Mouse (Mus musculus) embryo, embryonic 10.5 days (tissue): ENCODE measurements around the gene Galntl6.

Source experiments
- DNase-seq: peaks from one replicate; pipeline ENCODE4 v3.0.0-alpha.2; 2015; ENCODE audit warnings: low spot score

The Galntl6 gene

DNA sequence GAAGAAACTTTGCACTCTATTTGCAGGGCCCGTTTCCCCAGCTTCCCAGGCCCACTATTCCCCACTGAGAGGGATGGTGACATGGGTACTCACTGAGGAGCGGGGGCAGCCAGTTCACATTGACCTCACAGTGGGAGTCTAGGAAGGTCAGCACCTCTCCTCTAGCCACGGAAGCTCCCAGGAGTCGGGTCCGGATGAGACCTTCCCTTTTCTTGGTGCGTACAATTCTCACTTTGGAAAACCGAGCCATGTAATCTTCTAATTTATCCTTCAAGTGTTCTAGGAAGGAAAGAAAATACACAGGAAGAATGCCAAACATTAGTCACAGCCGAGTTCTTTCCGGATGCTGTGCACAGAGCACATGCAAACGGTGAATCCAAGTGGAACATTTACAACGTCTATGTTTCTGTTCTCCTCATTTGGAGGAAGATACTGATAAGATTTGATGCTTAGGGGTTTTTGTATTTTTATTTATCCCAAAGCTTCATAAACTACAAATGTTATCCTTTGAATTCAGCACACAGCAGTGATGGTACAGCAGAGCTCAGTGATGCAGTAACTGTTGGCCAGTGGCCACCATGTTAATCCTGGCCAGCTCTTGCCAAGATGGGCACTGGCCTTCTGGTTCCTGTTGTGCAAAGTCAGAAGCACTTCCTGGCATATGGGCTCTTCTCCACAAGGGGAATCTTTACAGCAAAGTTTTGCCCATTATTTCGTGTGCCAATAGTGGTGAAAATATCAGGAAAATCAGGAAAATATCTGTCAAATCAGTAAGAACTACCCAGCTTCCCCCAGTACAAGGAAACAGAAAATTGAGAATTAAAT is 949.9 kb downstream of the Galntl6 start:
- DNase-seq: peak; percentile 37

- DNase-seq: no peak
These were observed 953.3 kb downstream of the Galntl6 start for GRCm38 (mm10) chr8:57959136-57959535.

DNA sequence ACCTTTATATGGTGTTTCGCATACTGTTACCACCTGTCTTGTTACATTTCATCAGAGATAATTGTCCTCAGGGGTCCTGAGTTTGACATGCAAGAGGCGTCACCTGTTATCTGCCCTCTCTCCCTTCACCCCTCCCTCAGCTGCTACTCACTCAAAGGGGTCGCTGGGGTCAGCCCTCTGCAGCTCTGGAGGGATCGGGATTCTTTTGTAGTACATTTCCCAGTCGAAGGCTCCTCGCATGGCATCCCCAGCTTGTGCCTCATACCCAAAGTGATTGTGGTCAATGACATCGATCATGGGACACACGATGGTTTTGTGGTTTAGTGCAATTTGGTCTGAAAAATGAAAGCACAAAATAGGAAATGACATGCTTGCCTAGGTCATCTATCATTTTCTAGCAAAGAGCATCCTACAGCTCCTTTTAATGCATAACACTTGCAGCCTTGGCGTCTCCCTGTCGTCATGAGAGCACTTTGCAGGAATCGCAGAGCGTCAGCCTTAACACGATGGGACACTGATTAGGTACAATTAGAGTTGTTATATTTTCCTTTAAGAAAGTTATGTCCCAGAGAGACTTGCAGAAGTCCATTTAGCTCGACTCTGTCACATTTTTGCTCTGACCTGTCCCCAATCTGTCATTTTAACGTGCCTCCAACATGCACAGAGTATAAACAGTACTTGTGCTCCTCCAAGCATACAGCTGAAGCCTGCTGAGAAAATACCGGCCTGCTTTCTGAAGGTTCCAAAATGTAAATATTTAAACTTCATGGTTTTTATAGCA is 954.1 kb downstream of the Galntl6 start:
- peak; percentile 69 for DNase-seq

DNA sequence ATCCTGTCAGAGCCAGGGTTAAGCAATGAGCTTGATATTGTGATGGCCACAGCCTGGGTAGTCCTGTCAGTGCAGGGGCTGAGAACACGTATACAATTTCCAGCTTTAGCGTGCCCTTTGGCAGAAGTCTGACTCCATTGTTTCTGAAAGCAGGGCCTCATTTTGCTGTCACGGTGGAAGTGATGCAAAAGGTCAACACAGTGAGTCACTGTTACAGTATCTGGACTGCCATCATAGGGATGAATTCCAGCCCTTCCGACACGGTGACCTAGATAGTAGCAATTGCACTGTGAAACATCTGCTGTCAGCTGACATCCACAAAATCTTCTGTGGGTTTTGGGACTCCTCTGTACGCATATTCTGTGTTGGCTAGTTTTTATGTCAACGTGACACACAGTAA is 956.9 kb downstream of the Galntl6 start:
- DNase-seq: no peak

DNA sequence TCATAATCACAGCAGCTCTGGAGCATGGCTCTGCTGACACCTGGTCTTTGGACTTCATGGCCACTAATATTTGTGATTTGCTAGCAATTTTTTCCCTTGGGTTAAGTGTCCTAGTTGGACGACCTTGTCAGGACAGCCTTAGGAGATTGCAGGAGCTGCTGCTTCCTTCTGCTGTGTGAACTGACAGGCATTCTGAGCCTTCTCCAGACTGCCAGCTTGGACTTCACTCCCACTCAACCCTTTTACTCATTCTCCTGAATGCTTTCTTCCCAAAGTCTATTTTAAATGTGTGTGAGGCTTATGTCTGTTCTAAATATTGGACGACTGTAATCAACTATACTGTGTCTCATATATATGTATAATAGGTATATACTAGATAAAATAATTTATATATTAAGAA is 971.3 kb downstream of the Galntl6 start:
- DNase-seq: no peak

- no peak for DNase-seq
These were observed 972.5 kb downstream of the Galntl6 start for GRCm38 (mm10) chr8:57939856-57940420.

DNA sequence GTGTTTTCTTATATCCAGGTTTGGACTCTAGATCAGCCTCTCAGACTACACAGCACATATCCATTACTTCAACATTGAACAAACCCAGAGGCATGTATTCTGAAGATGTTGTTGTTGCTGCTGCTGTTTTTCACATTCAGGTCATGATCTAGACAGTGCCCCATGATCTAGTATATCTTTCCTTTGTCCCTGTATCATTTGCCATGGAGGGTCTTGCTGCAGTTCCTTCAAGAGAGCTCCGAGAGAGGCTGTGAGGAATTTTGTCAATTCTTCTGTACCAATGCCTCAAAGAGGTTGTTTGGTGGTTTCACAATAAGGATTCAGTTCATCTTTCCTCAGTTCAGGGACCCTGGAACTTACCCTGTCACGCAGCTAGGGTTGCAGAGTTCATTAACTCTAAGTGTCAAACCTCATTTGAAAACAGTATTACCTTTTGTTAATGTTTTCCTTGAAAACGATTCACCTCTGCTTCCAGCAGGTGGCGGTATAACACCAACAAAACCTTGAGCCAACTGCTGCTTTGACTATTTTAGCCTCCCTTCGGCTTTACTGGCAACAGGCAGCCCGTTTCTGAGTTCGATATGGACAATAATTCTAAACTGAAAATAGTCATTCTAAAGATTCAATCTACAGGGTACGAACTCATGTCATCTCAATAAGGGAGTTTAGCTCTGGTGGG is 973.1 kb downstream of the Galntl6 start:
- peak; percentile 82 for DNase-seq

DNA sequence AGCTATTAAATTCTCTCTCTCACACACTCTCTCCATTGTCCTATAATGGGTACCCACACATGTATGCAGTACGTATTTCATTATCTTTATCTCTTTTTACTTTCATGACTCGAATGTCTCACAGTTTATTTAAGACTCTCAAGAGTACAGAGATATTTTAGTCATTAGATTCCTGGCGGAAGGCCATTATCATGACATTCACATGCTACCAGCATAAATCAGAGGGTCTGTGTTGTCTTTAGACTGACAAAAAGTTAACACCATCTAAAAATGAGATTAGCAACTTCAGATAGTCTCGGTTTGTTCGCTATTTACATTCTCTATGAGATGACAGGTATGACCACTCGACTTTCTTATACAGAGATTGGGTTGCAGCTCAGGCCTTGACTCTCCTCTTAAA is 985.4 kb downstream of the Galntl6 start:
- DNase-seq: no peak

- DNase-seq: peak; percentile 50
These were observed 988.9 kb downstream of the Galntl6 start for GRCm38 (mm10) chr8:57923556-57923955.

DNA sequence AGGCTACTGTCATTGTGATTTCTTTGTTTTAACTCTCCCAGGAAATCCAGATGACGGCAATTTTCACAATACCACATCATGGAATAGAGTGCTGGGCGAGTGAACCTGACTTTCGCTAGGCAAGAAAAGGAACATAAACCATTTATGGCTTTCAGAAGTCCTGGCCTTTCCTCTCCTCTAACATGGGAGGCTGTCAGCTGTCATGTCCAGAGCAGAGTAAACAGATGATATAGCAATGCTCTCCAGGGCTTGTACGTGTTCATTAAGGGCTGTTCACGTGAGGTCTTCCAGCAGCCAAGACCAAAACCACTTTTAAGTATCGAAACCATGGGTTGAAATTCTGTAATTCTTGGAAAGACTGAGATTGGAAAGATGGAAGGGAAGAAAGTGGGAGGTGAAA is 989.3 kb downstream of the Galntl6 start:
- DNase-seq: no peak

DNA sequence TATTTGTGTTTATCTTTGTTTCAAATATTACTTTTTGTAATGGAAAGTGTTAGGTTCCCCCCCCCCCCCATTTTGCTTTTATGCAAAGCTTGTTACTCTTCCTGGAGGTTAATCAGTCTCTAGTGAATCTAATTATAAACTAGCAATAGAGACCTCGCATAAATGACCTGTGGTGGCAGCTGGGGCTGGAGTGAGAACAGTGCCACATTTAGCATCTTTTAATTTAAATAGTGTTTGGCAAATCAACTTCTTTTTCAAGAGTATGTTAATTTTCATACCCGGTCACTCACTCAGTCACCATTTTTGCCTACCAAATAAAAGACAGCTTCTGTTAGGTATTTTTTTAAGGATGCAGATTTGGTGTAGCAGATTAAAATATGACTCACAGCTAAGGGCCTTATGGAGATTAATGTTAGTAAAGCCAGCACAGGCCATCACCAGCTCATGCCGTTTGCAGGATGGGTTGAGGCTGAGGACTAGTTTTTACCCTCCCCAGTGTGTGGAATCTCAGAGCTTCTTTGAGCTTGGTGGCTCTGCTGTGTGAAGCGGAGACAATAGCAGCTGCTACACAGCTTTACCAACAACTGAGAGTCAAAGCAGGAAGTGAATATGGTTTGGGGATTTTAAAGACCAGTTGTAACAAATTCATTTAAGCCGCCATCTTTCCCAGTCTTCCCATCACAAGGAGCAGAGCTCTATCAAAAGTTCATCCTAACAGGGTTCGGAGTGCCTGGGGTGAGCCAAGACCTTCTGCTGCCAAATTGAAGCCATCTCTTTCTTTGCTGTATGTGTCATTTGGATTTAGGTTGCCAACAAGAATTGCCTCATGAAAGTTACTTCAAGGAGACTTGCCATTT is 990.0 kb downstream of the Galntl6 start:
- DNase-seq: no peak

DNA sequence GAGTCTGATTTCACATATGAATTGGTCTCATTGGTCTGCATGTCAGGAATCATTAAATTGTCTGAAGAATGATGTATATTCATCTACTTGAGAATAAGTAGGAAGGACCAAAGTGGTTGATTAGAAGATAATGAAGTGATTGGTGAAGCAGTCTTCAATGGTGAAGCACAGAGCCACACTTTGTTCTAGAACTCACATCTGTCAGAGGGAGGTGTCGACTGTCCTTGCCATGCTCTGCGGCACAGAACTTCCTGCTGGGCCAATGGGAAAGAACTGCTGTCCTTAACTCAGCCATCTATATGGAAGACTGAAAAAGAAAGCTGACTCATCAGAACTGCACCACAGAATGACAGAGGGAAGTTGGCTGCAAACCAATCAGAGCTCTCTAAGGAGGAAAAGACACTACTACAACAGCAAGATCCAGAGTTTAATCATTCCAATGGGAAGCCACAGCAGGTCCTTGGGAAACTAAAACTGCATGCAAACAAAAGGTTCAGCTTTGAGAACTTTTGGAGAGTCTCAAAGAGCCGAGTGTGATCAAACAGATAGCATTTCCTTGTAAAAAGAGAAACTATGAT is 992.0 kb downstream of the Galntl6 start:
- no peak for DNase-seq

- DNase-seq: peak; percentile 40
These were observed 993.5 kb downstream of the Galntl6 start for GRCm38 (mm10) chr8:57918720-57919640.

- no peak for DNase-seq
These were observed 1019.1 kb downstream of the Galntl6 start for GRCm38 (mm10) chr8:57893360-57893759.

DNA sequence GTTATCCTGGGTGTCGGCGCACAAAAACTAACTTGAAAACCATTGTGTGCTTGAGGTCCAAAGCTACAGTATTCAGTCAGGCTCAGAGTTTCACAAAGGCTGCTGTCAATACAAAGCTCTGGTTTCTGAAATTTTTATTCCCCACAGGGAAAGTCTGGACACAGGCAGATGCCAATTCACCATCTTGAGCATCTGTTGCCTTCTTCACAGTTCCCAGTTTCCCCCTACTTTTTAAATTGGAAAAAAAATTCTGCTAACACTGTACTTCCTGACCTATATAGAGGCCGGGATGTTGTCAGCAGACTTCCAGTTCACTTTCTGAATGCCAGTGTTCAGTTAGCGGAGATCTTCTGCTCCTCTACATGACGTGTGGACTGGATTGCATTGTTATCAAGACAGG is 1020.3 kb downstream of the Galntl6 start:
- no peak for DNase-seq

GRCm38 (mm10) chr8:57890159-57890558 is 1022.3 kb downstream of the Galntl6 start:
- DNase-seq: no peak

- DNase-seq: no peak
These were observed 1023.6 kb downstream of the Galntl6 start for GRCm38 (mm10) chr8:57888831-57889230.

DNA sequence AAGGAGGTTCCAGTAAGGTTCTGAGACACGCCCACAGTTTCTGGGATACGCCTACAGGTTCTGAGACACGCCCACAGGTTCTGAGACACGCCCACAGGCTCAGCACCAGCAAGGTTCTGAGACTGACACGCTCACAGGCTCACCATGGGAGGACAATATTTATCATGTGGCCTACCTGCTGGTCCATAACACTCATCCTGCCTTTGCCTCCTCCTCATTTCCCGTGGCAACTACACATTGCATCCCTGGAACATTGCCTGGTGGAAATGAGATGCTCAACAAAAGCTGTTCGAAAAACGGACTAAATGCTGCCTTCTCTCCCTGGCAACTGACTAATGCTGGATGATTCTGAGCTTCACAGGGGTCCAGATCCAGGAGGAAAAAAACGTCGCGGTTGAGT is 1033.0 kb downstream of the Galntl6 start:
- no peak for DNase-seq

DNA sequence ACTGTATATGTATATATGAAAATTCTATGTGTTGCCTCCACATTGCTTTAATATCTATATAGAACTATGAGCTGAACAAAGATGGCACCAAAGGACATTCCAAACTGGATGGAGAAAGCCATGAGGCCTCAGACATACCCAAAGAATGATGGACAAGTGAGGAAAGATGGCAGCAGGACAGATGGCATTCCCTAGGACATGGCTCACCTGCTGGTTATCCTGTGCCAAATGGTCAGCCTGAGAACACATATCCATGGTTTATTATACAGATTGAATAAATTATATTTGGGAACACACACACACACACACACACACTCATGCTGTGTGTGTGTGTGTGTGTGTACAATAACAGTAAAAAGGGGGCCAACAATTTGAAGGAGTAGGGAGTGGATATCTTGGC is 1063.4 kb downstream of the Galntl6 start:
- DNase-seq: no peak

GRCm38 (mm10) chr8:57843461-57843860 is 1069.0 kb downstream of the Galntl6 start:
- DNase-seq: no peak
